Mouse (Mus musculus): ENCODE results near the gene Col11a2. TPM values are rescaled to one million over a fixed set of nuclear protein-coding genes. Genes with fewer than 3 reads are reported as not detected.
A peak's percentile ranks its signal among the peaks of the same experiment; 100 is the strongest.

Gene Col11a2
- total RNA-seq, 2 experiments from 2014 or later = 3.0 to 9.6 TPM

DNA sequence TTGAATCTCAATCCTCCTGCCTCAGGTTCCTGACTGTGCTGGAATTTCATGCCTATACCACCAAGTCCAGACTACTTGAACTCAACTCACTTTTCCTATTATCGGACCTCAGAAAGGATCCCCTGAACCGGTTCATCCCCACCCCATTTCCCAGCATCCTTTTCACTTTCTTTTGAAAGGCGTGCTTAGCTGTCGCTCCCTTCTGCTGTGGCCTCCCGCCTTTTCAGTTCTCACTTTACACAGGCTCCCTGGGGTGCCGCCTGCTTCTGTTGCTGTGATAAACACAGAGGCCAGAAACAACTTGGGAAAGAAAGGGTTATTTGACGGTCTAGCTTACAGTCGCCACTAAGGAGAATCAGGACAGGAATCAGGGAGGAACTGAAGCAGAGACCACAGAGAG lies 43.9 kb downstream of the Col11a2 start:
- no peak for TF ChIP-seq CTCF (IDR thresholded peaks at IDR 0.05)

DNA sequence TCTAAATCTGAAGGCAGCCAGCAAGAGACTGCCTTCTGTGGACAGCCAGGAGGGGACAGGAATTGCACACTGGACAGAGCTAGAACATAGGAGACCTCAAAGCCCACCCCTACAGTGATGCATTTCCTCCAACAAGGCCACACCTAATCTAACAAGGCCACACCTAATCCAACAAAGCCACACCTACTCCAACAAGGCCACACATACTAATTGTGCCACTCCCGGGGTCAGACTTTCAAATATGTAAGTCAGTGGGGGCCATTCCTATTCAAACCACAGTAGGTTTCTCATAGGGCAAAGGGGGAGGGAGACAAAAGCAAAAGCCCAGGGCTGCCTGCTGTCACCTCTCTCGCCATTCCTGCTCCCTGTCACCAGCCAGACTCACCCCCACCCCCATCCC lies 48.1 kb downstream of the Col11a2 start:
- no peak overlapping the region for H3K4me3 ChIP-seq
- no peak overlapping the region for H3K27ac ChIP-seq
- intact Hi-C loops (cut with DNase I) = no loop called here
- DNase-seq = no peak
- no peak for TF ChIP-seq CTCF (IDR thresholded peaks at IDR 0.05)

More for the DNA sequence above, 43.9 kb downstream of the Col11a2 start:
- Histone ChIP-seq H3K4me3 (no peak overlapping the region), H3K27ac (no peak overlapping the region)
- intact Hi-C loops (cut with DNase I) = no loop called here
- no peak for DNase-seq

DNA sequence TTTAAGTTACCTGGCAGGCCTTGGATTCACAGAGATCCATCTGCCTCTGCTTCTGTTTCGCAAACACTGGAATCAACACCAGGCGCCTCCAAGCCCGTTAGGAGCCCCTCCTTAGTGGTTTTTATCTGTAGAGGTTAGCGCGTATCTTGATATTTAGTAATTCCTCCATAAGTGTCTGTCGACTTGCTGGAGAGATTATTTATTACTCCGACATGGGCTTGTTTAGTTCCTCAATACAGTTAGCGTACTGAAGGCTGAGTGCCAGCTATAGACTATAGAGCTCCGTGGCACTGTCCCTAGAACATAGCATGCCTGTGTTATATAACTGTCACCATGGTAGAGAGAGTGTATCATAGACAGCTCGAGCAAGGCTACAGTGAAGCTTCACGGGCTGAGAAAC lies 48.9 kb downstream of the Col11a2 start:
- DNase-seq = no peak
- Histone ChIP-seq H3K4me3 (no peak overlapping the region), H3K27ac (no peak overlapping the region)
- intact Hi-C loops (cut with DNase I) = no loop called here
- TF ChIP-seq CTCF (IDR thresholded peaks at IDR 0.05) = no peak

GRCm38 (mm10) chr17:34090923-34091322 lies 51.7 kb downstream of the Col11a2 start:
- Histone ChIP-seq H3K27ac (no peak overlapping the region), H3K4me3 (no peak overlapping the region)
- DNase-seq = no peak
- intact Hi-C loops (cut with DNase I) = no loop called here
- TF ChIP-seq CTCF (IDR thresholded peaks at IDR 0.05) = peak; percentile 42; the same call in 1 of the 2 replicates

- TF ChIP-seq CTCF (IDR thresholded peaks at IDR 0.05) = no peak
- no peak within 1 kb of the TSS for H3K27ac ChIP-seq
- H3K4me3 ChIP-seq = no peak within 1 kb of the TSS
- DNase-seq = no peak
- intact Hi-C loops (cut with DNase I) = no loop called here
These were observed 53.1 kb downstream of the Col11a2 start, which contains the start of gene H2-Oa for GRCm38 (mm10) chr17:34092197-34092875. TSS of gene H2-Oa (plus strand) at chr17:34092340.

DNA sequence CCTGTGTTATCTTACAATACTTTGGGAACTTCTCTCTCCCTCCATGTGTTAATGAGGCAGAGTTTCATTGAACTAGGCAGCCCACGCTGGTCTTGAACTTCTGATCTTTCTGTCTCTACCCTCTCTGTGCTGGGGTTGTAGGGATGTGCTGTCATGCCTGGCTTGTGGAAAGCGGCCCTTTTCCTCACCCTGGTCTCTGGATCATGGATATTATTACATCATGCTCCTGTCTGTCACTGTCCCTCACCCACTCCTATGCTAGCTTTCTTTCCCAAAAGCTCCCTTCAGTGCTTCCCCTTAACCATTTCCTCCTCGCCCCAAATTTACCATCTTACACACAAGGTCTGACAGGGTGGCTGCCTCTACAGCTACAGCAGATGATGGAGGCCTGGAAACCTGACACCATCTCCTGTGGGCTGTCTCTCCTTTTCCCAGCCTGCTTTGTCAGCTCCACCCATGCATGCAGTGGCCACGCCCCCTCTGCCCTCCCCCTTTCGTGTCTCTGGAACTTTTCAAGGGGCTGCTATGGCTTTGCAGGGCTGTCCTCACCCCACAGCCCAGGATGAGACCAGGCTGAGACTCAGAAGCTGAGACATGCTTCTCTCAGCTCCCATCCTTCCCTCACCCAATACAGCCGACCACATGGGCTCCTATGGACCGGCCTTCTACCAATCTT lies 54.1 kb downstream of the Col11a2 start:
- Histone ChIP-seq H3K27ac (no peak overlapping the region), H3K4me3 (no peak overlapping the region)
- TF ChIP-seq CTCF (IDR thresholded peaks at IDR 0.05) = no peak
- DNase-seq = no peak
- intact Hi-C loops (cut with DNase I) = no loop called here

DNA sequence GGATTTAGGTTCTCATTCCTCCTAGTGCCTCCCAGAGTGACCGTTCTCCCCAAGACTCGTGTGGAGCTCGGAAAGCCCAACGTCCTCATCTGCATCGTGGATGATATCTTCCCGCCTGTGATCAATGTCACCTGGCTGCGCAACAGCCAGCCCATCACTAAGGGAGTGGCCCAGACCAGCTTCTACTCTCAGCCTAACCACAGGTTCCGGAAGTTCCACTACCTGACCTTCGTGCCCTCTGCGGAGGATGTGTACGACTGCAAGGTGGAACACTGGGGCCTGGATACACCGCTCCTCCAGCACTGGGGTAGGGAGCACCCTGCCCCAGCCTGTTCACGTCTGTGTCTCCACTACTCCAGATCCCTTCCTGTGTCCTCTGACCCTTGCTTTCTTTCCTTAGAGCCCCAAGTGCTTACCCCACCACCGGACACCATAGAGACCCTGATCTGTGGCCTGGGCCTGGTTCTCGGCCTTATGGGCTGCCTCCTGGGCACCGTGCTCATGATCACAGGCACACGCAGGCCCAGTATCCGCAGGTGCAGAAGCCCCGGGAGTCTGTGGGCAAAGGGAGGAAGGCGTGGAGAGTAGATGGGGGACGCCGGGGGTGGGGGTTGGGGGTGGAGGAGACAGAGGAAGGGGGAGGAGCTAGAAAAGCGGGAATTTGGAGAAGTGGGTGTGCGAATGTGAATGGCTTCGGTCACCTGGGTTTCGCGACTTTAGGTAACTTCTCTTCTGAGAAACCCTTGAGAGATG lies 55.2 kb downstream of the Col11a2 start:
- no peak for TF ChIP-seq CTCF (IDR thresholded peaks at IDR 0.05)
- H3K4me3 ChIP-seq = no peak overlapping the region
- intact Hi-C loops (cut with DNase I) = no loop called here
- DNase-seq = no peak
- H3K27ac ChIP-seq = no peak overlapping the region

GRCm38 (mm10) chr17:34096497-34097010 lies 57.3 kb downstream of the Col11a2 start:
- TF ChIP-seq CTCF (IDR thresholded peaks at IDR 0.05) = no peak
- intact Hi-C loops (cut with DNase I) = no loop called here
- DNase-seq = no peak
- H3K4me3 ChIP-seq = no peak overlapping the region
- H3K27ac ChIP-seq = no peak overlapping the region

DNA sequence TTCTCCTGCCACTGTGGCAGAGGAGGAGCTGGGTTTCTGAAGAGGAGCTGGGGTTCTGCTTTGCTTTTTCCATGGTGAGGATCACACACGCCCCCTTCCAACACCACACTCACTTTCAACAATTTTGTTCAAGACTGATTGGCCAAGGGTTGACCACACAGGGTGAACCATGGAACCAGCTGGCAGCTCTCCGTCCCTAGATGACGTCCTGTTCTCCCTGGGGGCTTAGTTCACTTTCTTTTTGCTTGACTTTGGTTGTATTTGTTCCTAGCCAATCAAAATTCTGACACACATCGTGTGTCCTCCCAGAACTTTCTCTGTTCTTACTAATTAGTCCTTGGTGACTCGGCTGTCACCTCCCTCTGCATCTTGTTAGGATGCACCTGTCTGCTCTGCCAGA lies 58.0 kb downstream of the Col11a2 start:
- TF ChIP-seq CTCF (IDR thresholded peaks at IDR 0.05) = no peak
- Histone ChIP-seq H3K27ac (no peak overlapping the region), H3K4me3 (no peak overlapping the region)
- intact Hi-C loops (cut with DNase I) = no loop called here
- no peak for DNase-seq

DNA sequence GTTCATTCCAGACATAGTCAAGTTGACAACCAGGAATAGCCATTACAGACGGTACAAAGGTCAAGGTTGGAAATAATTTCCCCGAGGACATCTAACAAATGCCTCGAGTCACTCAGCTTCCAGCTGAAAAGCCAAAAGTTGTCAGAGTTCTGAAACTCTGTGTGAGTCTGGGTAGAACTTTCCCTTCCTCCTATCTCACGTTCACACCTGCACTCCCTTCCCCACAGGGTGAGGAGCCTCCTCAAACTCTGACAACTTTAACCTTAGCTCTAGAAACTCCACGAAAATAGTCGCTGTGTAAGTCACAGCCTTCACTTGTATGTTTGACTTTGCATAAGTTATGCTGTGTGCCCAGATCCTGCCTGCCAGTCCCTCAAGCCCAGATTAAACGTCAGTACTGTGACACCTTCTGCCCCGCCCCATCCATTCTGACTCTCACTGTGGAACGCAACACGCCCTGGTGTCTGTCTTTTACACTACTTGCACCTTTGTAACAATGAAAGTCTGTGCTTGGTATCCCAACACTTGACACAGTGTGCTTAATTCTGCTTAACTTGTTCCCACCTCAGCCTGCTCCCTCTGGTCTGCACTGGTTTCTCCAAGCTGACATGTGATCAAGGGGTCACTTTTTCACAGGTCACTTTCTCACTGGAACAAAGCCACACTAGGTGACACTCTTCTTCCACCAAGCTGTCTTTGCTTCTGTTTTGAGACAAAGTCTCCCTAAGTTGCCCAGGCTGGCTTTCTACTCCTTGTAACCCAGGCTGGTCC lies 59.7 kb downstream of the Col11a2 start:
- no peak for DNase-seq
- no peak overlapping the region for H3K4me3 ChIP-seq
- intact Hi-C loops (cut with DNase I) = no loop called here
- TF ChIP-seq CTCF (IDR thresholded peaks at IDR 0.05) = no peak
- H3K27ac ChIP-seq = no peak overlapping the region

GRCm38 (mm10) chr17:34099531-34099930 lies 60.3 kb downstream of the Col11a2 start:
- Histone ChIP-seq H3K27ac (no peak overlapping the region), H3K4me3 (no peak overlapping the region)
- no peak for DNase-seq
- intact Hi-C loops (cut with DNase I) = no loop called here
- TF ChIP-seq CTCF (IDR thresholded peaks at IDR 0.05) = no peak

DNA sequence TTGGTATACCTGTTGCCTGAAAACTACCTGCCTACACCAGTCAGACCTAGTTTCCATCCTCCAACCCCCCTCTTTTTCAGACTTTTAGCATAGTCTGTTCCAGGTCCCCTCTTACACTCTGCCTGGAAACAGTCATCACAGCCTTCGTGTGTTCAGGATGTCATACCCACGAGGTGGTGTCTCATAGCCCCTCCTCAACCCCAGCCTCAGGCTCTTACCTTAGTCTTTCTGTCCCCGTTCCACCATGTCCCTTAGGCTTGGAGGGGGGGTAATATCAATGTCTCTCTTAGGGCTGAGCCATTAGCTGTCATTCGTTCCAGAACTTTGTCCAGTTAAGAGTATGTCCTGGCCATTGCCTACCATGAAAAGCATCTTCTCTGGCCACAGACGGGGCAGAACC lies 61.9 kb downstream of the Col11a2 start:
- DNase-seq = no peak
- Histone ChIP-seq H3K4me3 (no peak overlapping the region), H3K27ac (no peak overlapping the region)
- intact Hi-C loops (cut with DNase I) = loop anchor here (10.0 kb wide), 1 partner anchor 134 kb away; the partner anchor contains the start of gene H2-Ob
- no peak for TF ChIP-seq CTCF (IDR thresholded peaks at IDR 0.05)

Data from gastrocnemius, adult 2 months (tissue).